Mouse (Mus musculus) midbrain, embryonic 15.5 days (tissue): ENCODE data around the gene Sertad2. TPM values are rescaled to one million over a fixed set of nuclear protein-coding genes. Genes with fewer than 3 reads are reported as not detected.

ENCODE experiments used
- ATAC-seq: fragments of 200-750 bp; cut with Nextera tagmentation; replicated peaks from 2 replicates; pipeline ENCODE4 v1.8.0; 2017; ENCODE audit warnings: moderate TSS enrichment
- H3K27ac ChIP-seq: fragments of 300-500 bp; sonication (generic); 2 replicates; pipeline ENCODE4 v1.5.1; 2015; ENCODE audit warnings: mild to moderate bottlenecking, inconsistent platforms
- H3K27me3 ChIP-seq: fragments of 300-500 bp; sonication (generic); replicated peaks from 2 replicates; pipeline ENCODE4 v1.6.1; 2015; ENCODE audit warnings: inconsistent platforms
- H3K36me3 ChIP-seq: fragments of 300-500 bp; sonication (generic); replicated peaks from 2 replicates; pipeline ENCODE4 v1.6.1; 2015; ENCODE audit warnings: inconsistent platforms
- H3K4me1 ChIP-seq: fragments of 300-500 bp; sonication (generic); 2 replicates; pipeline ENCODE4 v1.6.1; 2015; ENCODE audit warnings: inconsistent platforms
- H3K4me2 ChIP-seq: fragments of 300-500 bp; sonication (generic); 2 replicates; pipeline ENCODE4 v1.6.1; 2015; ENCODE audit warnings: inconsistent platforms, mild to moderate bottlenecking, moderate library complexity
- H3K4me3 ChIP-seq: fragments of 300-500 bp; sonication (generic); 2 replicates; pipeline ENCODE4 v1.5.1; 2015; ENCODE audit warnings: mild to moderate bottlenecking, inconsistent platforms
- H3K9ac ChIP-seq: fragments of 300-500 bp; sonication (generic); 2 replicates; pipeline ENCODE4 v1.6.1; 2015; ENCODE audit warnings: mild to moderate bottlenecking, inconsistent platforms
- H3K9me3 ChIP-seq: fragments of 300-500 bp; sonication (generic); 2 replicates; pipeline ENCODE4 v1.6.1; 2016; ENCODE audit warnings: inconsistent platforms
- WGBS: fragments of 180-500 bp; shearing (Covaris S2); methylation state at CpG from one replicate; pipeline ENCODE4 v1.1.7; 2015; ENCODE audit warnings: mixed read lengths; 5-methylcytosine and 5-hydroxymethylcytosine counted together
- polyA plus RNA-seq: library from polyadenylated mRNA; unstranded; fragments of >200 nt; fragmentation: Nextera tagmentation; extraction: Ambion mirVana; gene quantifications from 2 replicates; pipeline ENCODE4 v1.2.1, GENCODE M21; 2015

Sertad2 gene
- polyA plus RNA-seq, 1 experiment from 2014 or later, result 27.7 TPM

DNA sequence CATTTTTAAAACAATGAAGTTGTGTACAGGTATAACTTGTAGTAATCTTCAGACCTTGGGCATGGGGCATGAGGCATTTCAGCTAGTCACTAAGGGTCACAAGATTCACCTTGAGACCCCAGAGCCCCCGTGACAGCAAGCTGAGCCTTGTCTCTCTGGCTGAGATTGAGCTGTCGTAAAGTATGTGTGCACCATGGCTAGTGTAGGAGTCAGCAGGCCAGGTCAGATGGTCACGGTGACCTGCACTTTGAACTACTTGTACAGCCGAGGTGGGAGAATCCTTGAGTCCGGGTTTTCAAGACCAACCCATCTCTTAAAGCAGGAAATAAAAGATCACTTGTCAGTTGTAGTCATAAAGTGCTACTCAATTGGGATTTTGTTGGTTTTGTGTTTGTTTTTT is 100.1 kb downstream of the Sertad2 start:
- WGBS, result 71% methylated on average over 5 of the region's 5 CpGs
- H3K4me1 ChIP-seq, result peaks cover 46% of the 10 kb centered on the region
- H3K27me3 ChIP-seq, result no peaks in the 10 kb centered on the region
- H3K36me3 ChIP-seq, result no peaks in the 10 kb centered on the region
- H3K9me3 ChIP-seq, result no peaks in the 10 kb centered on the region
- H3K4me2 ChIP-seq, result no peak overlapping the region
- no peak overlapping the region for H3K4me3 ChIP-seq
- H3K27ac ChIP-seq, result no peak overlapping the region
- H3K9ac ChIP-seq, result no peak overlapping the region
- ATAC-seq, result no peak

DNA sequence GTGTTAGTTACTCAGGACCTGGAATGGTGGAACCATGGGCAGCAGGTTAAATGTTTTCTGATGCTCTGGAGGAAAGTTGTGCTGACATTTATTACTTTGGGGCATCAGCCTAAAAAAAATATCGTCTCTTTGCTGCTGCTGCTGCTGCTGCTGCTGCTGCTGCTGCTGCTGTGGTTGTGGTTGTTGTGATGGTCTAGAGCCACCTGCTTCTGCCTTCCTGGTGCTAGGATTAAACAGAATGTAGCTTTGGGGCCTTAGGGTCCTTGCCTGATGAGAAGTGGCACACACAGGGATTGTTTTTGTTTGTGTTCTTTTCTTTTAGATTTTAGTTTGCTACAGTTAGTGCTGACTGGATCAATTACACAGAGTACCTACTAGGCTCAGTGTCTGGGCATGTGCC is 101.1 kb downstream of the Sertad2 start:
- Histone ChIP-seq H3K36me3 (no peaks in the 10 kb centered on the region), H3K27ac (no peak overlapping the region), H3K4me3 (no peak overlapping the region), H3K4me1 (peaks cover 50% of the 10 kb centered on the region), H3K27me3 (no peaks in the 10 kb centered on the region), H3K9me3 (no peaks in the 10 kb centered on the region), H3K4me2 (no peak overlapping the region), H3K9ac (no peak overlapping the region)
- ATAC-seq, result no peak
- 83% methylated on average over 1 of the region's 1 CpGs for whole genome bisulfite sequencing

DNA sequence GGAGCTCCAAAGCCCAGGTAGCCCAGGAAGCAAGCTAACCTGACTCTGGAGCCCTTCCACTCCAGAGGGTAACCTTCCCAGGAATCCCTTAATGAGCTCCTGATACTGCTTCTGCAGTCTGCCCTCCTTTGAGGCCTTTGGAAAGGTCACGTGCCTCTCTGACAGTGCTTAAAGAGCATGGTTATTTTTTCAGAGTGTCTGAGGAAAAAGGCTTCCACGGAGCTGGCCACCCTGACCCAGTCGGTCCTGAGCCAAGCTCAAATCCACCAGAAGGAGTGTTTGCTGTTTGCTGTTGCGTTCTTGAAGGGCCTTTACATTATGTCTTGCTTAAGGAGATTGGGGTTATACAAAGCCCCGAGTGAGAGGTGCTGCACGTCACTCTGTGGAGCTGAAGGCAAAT is 101.8 kb downstream of the Sertad2 start:
- Histone ChIP-seq H3K27me3 (no peaks in the 10 kb centered on the region), H3K36me3 (no peaks in the 10 kb centered on the region), H3K27ac (no peak overlapping the region), H3K9ac (no peak overlapping the region), H3K4me2 (no peak overlapping the region), H3K9me3 (no peaks in the 10 kb centered on the region), H3K4me1 (peaks cover 51% of the 10 kb centered on the region), H3K4me3 (no peak overlapping the region)
- no peak for ATAC-seq
- 36% methylated on average over 6 of the region's 6 CpGs for WGBS

DNA sequence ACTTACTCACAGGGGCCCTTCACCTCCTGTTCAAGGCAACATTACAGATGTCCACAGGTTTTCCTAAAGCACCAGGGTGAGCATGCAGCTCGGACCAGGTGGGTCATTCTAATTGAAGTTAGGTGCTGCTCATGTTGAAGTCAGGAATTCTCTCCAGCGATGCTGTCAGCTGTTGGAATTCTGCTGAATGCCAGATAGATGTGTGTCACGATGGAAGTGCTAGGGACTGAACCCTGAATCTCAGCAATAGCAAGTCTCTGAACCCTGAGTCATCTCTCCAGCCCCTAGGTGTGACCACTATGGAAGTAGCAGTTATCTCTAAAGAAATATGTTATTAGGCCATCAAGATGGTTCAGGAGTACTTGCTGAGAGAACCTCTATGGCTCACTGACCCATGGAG is 102.5 kb downstream of the Sertad2 start:
- Histone ChIP-seq H3K4me3 (no peak overlapping the region), H3K9me3 (no peaks in the 10 kb centered on the region), H3K27me3 (no peaks in the 10 kb centered on the region), H3K9ac (no peak overlapping the region), H3K27ac (no peak overlapping the region), H3K36me3 (no peaks in the 10 kb centered on the region), H3K4me1 (peaks cover 51% of the 10 kb centered on the region), H3K4me2 (no peak overlapping the region)
- 74% methylated on average over 3 of the region's 3 CpGs for WGBS
- ATAC-seq, result no peak

DNA sequence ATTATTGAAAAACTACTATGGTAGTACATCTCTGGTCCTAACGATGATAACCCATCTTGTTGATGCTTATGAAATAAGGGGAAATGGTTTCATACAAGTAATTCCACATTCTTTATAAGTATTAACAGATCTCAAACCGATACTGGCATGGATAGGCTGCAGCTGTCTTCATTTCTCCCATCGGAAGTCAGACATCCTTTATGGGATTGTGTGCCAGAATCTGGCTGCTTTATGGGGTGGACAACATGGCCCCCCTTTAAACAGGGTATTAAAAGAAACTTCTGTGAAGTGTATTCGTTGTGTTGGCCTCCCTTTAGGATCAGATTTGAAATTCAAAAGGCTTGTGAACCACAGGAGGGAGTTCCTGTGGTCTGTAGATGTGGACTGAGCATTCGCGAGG is 103.1 kb downstream of the Sertad2 start:
- 36% methylated on average over 6 of the region's 6 CpGs for WGBS
- Histone ChIP-seq H3K27me3 (no peaks in the 10 kb centered on the region), H3K4me3 (no peak overlapping the region), H3K36me3 (no peaks in the 10 kb centered on the region), H3K9ac (no peak overlapping the region), H3K4me1 (peaks cover 50% of the 10 kb centered on the region), H3K4me2 (no peak overlapping the region), H3K9me3 (no peaks in the 10 kb centered on the region), H3K27ac (no peak overlapping the region)
- ATAC-seq, result no peak

- Histone ChIP-seq H3K36me3 (no peaks in the 10 kb centered on the region), H3K27me3 (no peaks in the 10 kb centered on the region), H3K4me1 (peaks cover 55% of the 10 kb centered on the region), H3K27ac (no peak overlapping the region), H3K4me2 (no peak overlapping the region), H3K9me3 (no peaks in the 10 kb centered on the region), H3K4me3 (no peak overlapping the region), H3K9ac (no peak overlapping the region)
- 0 out of 2 replicates have a peak, but pooled peaks have one; percentile 28 for ATAC-seq
- 16% methylated on average over 10 of the region's 10 CpGs for WGBS
Measured at GRCm38 (mm10) chr11:20646986-20647726, 104.1 kb downstream of the Sertad2 start.

DNA sequence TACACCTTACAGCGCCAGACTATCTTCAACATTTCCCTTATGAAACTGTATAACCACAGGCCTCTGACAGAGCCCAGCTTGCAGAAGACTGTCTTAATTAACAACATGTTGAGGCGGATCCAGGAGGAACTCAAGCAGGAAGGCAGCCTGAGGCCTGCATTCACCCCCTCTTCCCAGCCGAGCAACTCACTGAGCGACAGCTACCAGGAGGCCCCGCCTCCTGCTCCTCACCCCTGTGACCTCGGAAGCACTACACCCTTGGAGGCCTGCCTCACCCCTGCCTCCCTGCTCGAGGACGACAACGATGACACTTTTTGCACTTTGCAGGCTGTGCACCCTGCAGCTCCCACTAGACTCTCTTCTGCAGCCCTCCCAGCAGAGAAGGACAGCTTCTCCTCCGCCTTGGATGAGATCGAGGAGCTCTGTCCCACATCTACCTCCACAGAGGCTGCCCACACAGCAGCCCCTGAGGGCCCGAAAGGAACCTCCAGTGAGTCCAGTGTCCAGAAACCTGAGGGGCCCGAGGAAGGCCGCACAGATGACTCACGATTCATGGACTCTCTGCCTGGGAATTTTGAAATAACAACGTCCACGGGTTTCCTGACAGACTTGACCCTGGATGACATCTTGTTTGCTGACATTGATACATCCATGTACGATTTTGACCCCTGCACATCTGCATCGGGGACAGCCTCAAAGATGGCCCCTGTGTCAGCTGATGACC is 105.0 kb downstream of the Sertad2 start:
- peak; percentile 30; the same call in 1 of the 2 replicates for ATAC-seq
- Histone ChIP-seq H3K4me3 (no peak overlapping the region), H3K9me3 (no peaks in the 10 kb centered on the region), H3K27ac (no peak overlapping the region), H3K36me3 (no peaks in the 10 kb centered on the region), H3K9ac (no peak overlapping the region), H3K27me3 (no peaks in the 10 kb centered on the region), H3K4me2 (no peak overlapping the region), H3K4me1 (peaks cover 55% of the 10 kb centered on the region)
- WGBS, result 50% methylated on average over 19 of the region's 19 CpGs

- Histone ChIP-seq H3K9ac (no peak overlapping the region), H3K9me3 (no peaks in the 10 kb centered on the region), H3K27me3 (no peaks in the 10 kb centered on the region), H3K4me2 (no peak overlapping the region), H3K27ac (peak overlapping the region; percentile 44; the same call in 1 of the 2 replicates), H3K36me3 (no peaks in the 10 kb centered on the region), H3K4me1 (peaks cover 53% of the 10 kb centered on the region), H3K4me3 (no peak overlapping the region)
- 25% methylated on average over 5 of the region's 5 CpGs for WGBS
- 0 out of 2 replicates have a peak, but pooled peaks have one; percentile 8 for ATAC-seq
Measured at GRCm38 (mm10) chr11:20649477-20649876, 106.4 kb downstream of the Sertad2 start.

- Histone ChIP-seq H3K4me3 (no peak overlapping the region), H3K4me1 (peaks cover 53% of the 10 kb centered on the region), H3K36me3 (no peaks in the 10 kb centered on the region), H3K9me3 (no peaks in the 10 kb centered on the region), H3K27ac (peak overlapping the region; percentile 44), H3K4me2 (peak overlapping the region; percentile 14; the same call in 1 of the 2 replicates), H3K27me3 (no peaks in the 10 kb centered on the region), H3K9ac (no peak overlapping the region)
- peak; percentile 58 for ATAC-seq
- WGBS, result 12% methylated on average over 17 of the region's 17 CpGs
Measured at GRCm38 (mm10) chr11:20650006-20650639, 107.1 kb downstream of the Sertad2 start.

GRCm38 (mm10) chr11:20651166-20651565 is 108.1 kb downstream of the Sertad2 start:
- H3K4me3 ChIP-seq, result no peak overlapping the region
- H3K27ac ChIP-seq, result no peak overlapping the region
- no peaks in the 10 kb centered on the region for H3K27me3 ChIP-seq
- no peaks in the 10 kb centered on the region for H3K36me3 ChIP-seq
- ATAC-seq, result no peak
- no peaks in the 10 kb centered on the region for H3K9me3 ChIP-seq
- no peak overlapping the region for H3K9ac ChIP-seq
- H3K4me2 ChIP-seq, result no peak overlapping the region
- peaks cover 62% of the 10 kb centered on the region for H3K4me1 ChIP-seq
- 56% methylated on average over 1 of the region's 1 CpGs for WGBS

- WGBS, result 7% methylated on average over 18 of the region's 18 CpGs
- Histone ChIP-seq H3K27me3 (no peaks in the 10 kb centered on the region), H3K9me3 (no peaks in the 10 kb centered on the region), H3K4me3 (peak overlapping the region; percentile 5; the same call in 1 of the 2 replicates), H3K4me2 (peak overlapping the region; percentile 36), H3K36me3 (no peaks in the 10 kb centered on the region), H3K27ac (peak overlapping the region; percentile 75), H3K9ac (peak overlapping the region; percentile 18), H3K4me1 (peaks cover 31% of the 10 kb centered on the region)
- peak; percentile 86 for ATAC-seq
Measured at GRCm38 (mm10) chr11:20655795-20656710, 113.0 kb downstream of the Sertad2 start.
